Mouse (Mus musculus) splenic B cell, adult 2 months (primary cell): ENCODE results near the gene Sh2d5.

ENCODE experiments used
- DNase-seq: peaks from one replicate; pipeline ENCODE4 v3.0.0-alpha.2; 2011; ENCODE audit warnings: low read depth, low spot score
- H3K27me3 ChIP-seq: 2 replicates; pipeline ENCODE4 v1.6.1; 2012; ENCODE audit warnings: mild to moderate bottlenecking, low read length, moderate library complexity, mixed read lengths; ENCODE audit not compliant: control insufficient read depth, poor library complexity, insufficient read depth, severe bottlenecking
- H3K36me3 ChIP-seq: 2 replicates; pipeline ENCODE4 v1.6.1; 2012; ENCODE audit warnings: mild to moderate bottlenecking, low read length, moderate library complexity, mixed read lengths; ENCODE audit not compliant: control insufficient read depth, poor library complexity, insufficient read depth, severe bottlenecking

Sh2d5 gene

GRCm38 (mm10) chr4:138250088-138250960, at the start of gene Sh2d5, which contains the start of gene Kif17:
TSS of gene Sh2d5 (plus strand) at chr4:138250403.
TSS of gene Kif17 (plus strand) at chr4:138250435.
- no peaks in the 10 kb centered on the region for H3K36me3 ChIP-seq
- peak; percentile 89 for DNase-seq
- H3K27me3 ChIP-seq, result no peaks in the 10 kb centered on the region

- no peak for DNase-seq
- H3K27me3 ChIP-seq, result no peaks in the 10 kb centered on the region
- peaks cover 26% of the 10 kb centered on the region for H3K36me3 ChIP-seq
These were observed 49.4 kb upstream of the Sh2d5 start for GRCm38 (mm10) chr4:138200769-138201168.

GRCm38 (mm10) chr4:138201696-138202095, 48.5 kb upstream of the Sh2d5 start:
- peaks cover 29% of the 10 kb centered on the region for H3K36me3 ChIP-seq

GRCm38 (mm10) chr4:138210116-138210515, 40.1 kb upstream of the Sh2d5 start:
- peaks cover 12% of the 10 kb centered on the region for H3K36me3 ChIP-seq
- no peaks in the 10 kb centered on the region for H3K27me3 ChIP-seq
- no peak for DNase-seq

More at GRCm38 (mm10) chr4:138201696-138202095, 48.5 kb upstream of the Sh2d5 start:
- DNase-seq, result no peak
- no peaks in the 10 kb centered on the region for H3K27me3 ChIP-seq

GRCm38 (mm10) chr4:138213861-138214260, 36.3 kb upstream of the Sh2d5 start:
- H3K27me3 ChIP-seq, result no peaks in the 10 kb centered on the region
- H3K36me3 ChIP-seq, result no peaks in the 10 kb centered on the region
- DNase-seq, result no peak

GRCm38 (mm10) chr4:138215671-138216199, 34.5 kb upstream of the Sh2d5 start:
- DNase-seq, result no peak

GRCm38 (mm10) chr4:138216200-138216890, 33.9 kb upstream of the Sh2d5 start, which contains the start of gene Hp1bp3:
TSS of gene Hp1bp3 (plus strand) at chr4:138216296.
- Histone ChIP-seq H3K36me3 (no peaks in the 10 kb centered on the region), H3K27me3 (no peaks in the 10 kb centered on the region)
- DNase-seq, result peak; percentile 73

More at GRCm38 (mm10) chr4:138215671-138216199, 34.5 kb upstream of the Sh2d5 start:
- no peaks in the 10 kb centered on the region for H3K36me3 ChIP-seq
- no peaks in the 10 kb centered on the region for H3K27me3 ChIP-seq

GRCm38 (mm10) chr4:138216891-138217392, 33.3 kb upstream of the Sh2d5 start:
- no peaks in the 10 kb centered on the region for H3K36me3 ChIP-seq
- H3K27me3 ChIP-seq, result no peaks in the 10 kb centered on the region
- DNase-seq, result peak; percentile 99

- Histone ChIP-seq H3K36me3 (peaks cover 2% of the 10 kb centered on the region; the same call in 1 of the 2 replicates), H3K27me3 (no peaks in the 10 kb centered on the region)
- no peak for DNase-seq
These were observed 32.8 kb upstream of the Sh2d5 start for GRCm38 (mm10) chr4:138217441-138217840.

GRCm38 (mm10) chr4:138217951-138218685, 32.1 kb upstream of the Sh2d5 start:
- Histone ChIP-seq H3K36me3 (peaks cover 4% of the 10 kb centered on the region; the same call in 1 of the 2 replicates), H3K27me3 (no peaks in the 10 kb centered on the region)
- no peak for DNase-seq

- Histone ChIP-seq H3K36me3 (peaks cover 10% of the 10 kb centered on the region; the same call in 1 of the 2 replicates), H3K27me3 (no peaks in the 10 kb centered on the region)
- DNase-seq, result no peak
These were observed 30.9 kb upstream of the Sh2d5 start for GRCm38 (mm10) chr4:138219331-138219730.

- Histone ChIP-seq H3K36me3 (peaks cover 12% of the 10 kb centered on the region; the same call in 1 of the 2 replicates), H3K27me3 (no peaks in the 10 kb centered on the region)
- no peak for DNase-seq
These were observed 29.4 kb upstream of the Sh2d5 start for GRCm38 (mm10) chr4:138220761-138221160.

- H3K27me3 ChIP-seq, result no peaks in the 10 kb centered on the region
- DNase-seq, result no peak
These were observed 28.8 kb upstream of the Sh2d5 start for GRCm38 (mm10) chr4:138221406-138221805.

GRCm38 (mm10) chr4:138222396-138222795, 27.8 kb upstream of the Sh2d5 start:
- DNase-seq, result no peak
- Histone ChIP-seq H3K36me3 (peaks cover 21% of the 10 kb centered on the region), H3K27me3 (no peaks in the 10 kb centered on the region)

More at GRCm38 (mm10) chr4:138221406-138221805, 28.8 kb upstream of the Sh2d5 start:
- H3K36me3 ChIP-seq, result peaks cover 15% of the 10 kb centered on the region; the same call in 1 of the 2 replicates
